Mouse (Mus musculus) Patski (cell line): ENCODE results near the gene Plekho1. TPM values are rescaled to one million over a fixed set of nuclear protein-coding genes. Genes with fewer than 3 reads are reported as not detected.

Experiments
- ATAC-seq: fragments of 100-300 bp; one replicate; pipeline ENCODE4 v1.8.0; 2021
- CTCF ChIA-PET: fragments of 350-600 bp; sonication (Branson Sonifier 250); formaldehyde crosslinking; loops from one replicate; lab custom pipeline; 2022; ENCODE audit warnings: inconsistent platforms; lab: Charles Lee
- POLR2A ChIA-PET: fragments of 350-600 bp; sonication (Branson Sonifier 250); formaldehyde crosslinking; loops from one replicate; lab custom pipeline; 2022; ENCODE audit warnings: antibody characterized with exemption, inconsistent platforms; lab: Charles Lee
- DNase-seq: peaks from one replicate; pipeline ENCODE4 v3.0.0-alpha.2; 2011; ENCODE audit warnings: low read depth, low spot score
- H3K27me3 ChIP-seq: fragments of 371-371 bp; one replicate; pipeline ENCODE4 v1.5.1; 2021
- CTCF ChIP-seq: fragments of 100-300 bp; IDR thresholded peaks from one replicate; pipeline ENCODE4 v1.5.1; 2021
- in situ Hi-C: fragments of 300-500 bp; cut with MboI; formaldehyde crosslinking; loops from 3 replicates; pipeline ENCODE4 v1.11.1; 2018; ENCODE audit warnings: low pct_unique_long_range_greater_than_20kb, mixed read lengths
- polyA plus RNA-seq: library from polyadenylated mRNA; unstranded; gene quantifications from one replicate; pipeline ENCODE4 v1.2.3, GENCODE M21; 2021

Gene Plekho1
- polyA plus RNA-seq, 1 experiment from 2014 or later, result 118 TPM

- ChIA-PET CTCF (interaction anchor here (1.1 kb wide), 2 partner anchors 29 to 56 kb away, joined by 3 read pairs; no protein-coding TSS in a partner anchor), POLR2A (interaction anchor here (0.7 to 1.7 kb wide), 4 partner anchors 10 to 96 kb away, joined by 3 to 5 read pairs (median 4); no protein-coding TSS in a partner anchor)
- in situ Hi-C loops, result no loop called here
- DNase-seq (no peak), ATAC-seq (peak; percentile 1)
- no peak for TF ChIP-seq CTCF
- H3K27me3 ChIP-seq, result no peaks in the 10 kb centered on the region
Observed at GRCm38 (mm10) chr3:95994975-95995801, 613 bp downstream of the Plekho1 start.

GRCm38 (mm10) chr3:95994381-95994846, 1.4 kb downstream of the Plekho1 start:
- DNase-seq, result no peak
- CTCF ChIA-PET, result interaction anchor here (1.1 kb wide), 2 partner anchors 28 to 57 kb away, joined by 3 read pairs; no protein-coding TSS in a partner anchor
- in situ Hi-C loops, result no loop called here
- no peak for TF ChIP-seq CTCF
- POLR2A ChIA-PET, result interaction anchor here (1.1 to 1.7 kb wide), 3 partner anchors 9 to 29 kb away, joined by 4 to 5 read pairs (median 5); no protein-coding TSS in a partner anchor
- no peak for ATAC-seq
- no peaks in the 10 kb centered on the region for H3K27me3 ChIP-seq

DNA sequence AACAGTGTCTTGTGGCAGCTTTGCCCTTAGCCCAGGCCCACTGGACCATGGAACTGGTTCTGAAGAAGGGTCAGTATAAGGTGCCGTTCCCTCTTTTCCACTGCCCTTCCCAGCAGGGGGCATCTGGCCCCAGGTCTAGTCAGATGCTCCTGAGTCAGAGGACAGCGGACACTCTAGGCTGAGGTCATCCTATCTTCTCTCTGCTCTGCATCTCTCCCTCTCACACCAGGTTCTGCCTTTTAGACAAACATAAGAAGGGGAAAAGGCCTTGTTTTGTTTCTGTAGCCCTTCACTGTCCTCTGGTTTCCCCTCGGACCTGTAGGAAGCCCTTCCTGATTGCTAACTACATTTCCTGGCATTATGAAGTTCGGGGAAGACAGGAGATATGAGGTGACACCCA, 1.9 kb downstream of the Plekho1 start:
- in situ Hi-C loops, result no loop called here
- no peak for ATAC-seq
- peak; percentile 84 for DNase-seq

DNA sequence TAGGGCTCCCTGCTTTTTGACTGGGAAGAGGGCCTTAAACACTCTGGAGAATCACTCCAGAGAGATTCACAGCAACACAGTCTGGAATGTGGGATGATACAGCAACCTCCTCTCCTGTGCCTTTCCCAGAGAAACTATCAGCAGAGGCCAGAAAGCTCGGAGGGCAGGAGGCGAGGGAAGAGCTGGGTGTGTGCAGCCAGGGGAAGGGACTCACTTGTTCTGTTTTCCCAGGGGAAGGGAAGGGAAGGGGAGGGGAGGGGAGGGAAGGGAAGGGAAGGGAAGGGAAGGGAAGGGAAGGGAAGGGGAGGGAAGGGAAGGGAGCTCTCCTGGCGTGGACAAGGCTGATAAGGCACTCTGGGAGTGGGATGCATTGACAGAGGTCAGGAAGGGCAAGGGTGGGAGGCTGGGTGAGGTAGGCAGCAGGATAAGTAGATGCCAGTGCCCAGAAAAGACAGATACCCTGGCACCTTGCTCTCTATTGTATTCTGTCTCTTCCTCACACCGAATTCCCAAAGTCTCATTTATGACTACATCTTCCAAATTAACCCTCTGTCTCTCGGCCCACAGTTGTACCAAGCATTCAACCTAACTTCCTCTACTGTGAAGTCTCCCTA, 2.7 kb downstream of the Plekho1 start:
- DNase-seq (no peak), ATAC-seq (no peak)
- H3K27me3 ChIP-seq, result no peaks in the 10 kb centered on the region
- ChIA-PET CTCF (interaction anchor here (2.0 kb wide), 1 partner anchor 19 kb away, joined by 5 read pairs; no protein-coding TSS in a partner anchor), POLR2A (interaction anchor here (1.7 kb wide), 2 partner anchors 8 to 27 kb away, joined by 5 read pairs; no protein-coding TSS in a partner anchor)
- in situ Hi-C loops, result no loop called here
- TF ChIP-seq CTCF, result no peak

More for the DNA sequence above, 1.9 kb downstream of the Plekho1 start:
- no peak for TF ChIP-seq CTCF
- CTCF ChIA-PET, result interaction anchor here (1.1 to 2.0 kb wide), 2 partner anchors 20 to 57 kb away, joined by 3 to 5 read pairs; no protein-coding TSS in a partner anchor
- POLR2A ChIA-PET, result interaction anchor here (1.1 to 1.7 kb wide), 3 partner anchors 8 to 28 kb away, joined by 4 to 5 read pairs (median 5); no protein-coding TSS in a partner anchor
- H3K27me3 ChIP-seq, result no peaks in the 10 kb centered on the region

GRCm38 (mm10) chr3:95990413-95990941, 5.3 kb downstream of the Plekho1 start:
- TF ChIP-seq CTCF, result no peak
- ChIA-PET POLR2A (interaction anchor here (1.3 kb wide), 1 partner anchor 68 kb away, joined by 3 read pairs; the partner anchor contains the start of gene Vps45), CTCF (no interaction called here)
- H3K27me3 ChIP-seq, result no peaks in the 10 kb centered on the region
- in situ Hi-C loops, result no loop called here
- no peak for DNase-seq
- peak; percentile 19 for ATAC-seq

DNA sequence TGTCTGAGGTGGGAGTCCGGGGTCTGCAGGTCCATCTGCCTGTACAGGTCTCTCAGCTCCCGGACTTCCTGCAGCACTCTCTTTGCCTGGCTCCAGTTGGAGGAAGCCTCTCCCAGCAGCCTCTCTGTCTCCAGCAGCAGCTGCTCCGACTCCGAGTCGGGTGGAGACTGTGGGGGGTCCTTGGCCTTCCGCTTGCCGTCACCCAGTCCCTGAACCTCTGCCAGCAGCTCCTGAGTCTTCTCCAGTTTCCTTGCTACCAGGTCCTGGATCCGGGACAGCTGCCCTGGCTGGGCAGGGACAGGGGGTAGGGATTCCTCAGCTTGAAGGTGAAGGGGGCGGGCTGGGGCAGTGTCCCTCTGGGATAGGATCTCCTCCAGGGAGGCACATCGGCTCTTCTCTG, 6.8 kb downstream of the Plekho1 start:
- no peaks in the 10 kb centered on the region for H3K27me3 ChIP-seq
- DNase-seq (no peak), ATAC-seq (no peak)
- TF ChIP-seq CTCF, result no peak
- ChIA-PET POLR2A (interaction anchor here (1.3 to 1.4 kb wide), 2 partner anchors 8 to 68 kb away, joined by 3 read pairs; no protein-coding TSS in a partner anchor), CTCF (interaction anchor here (0.8 to 2.3 kb wide), 5 partner anchors 9 to 28 kb away, joined by 3 to 8 read pairs (median 4); no protein-coding TSS in a partner anchor)
- in situ Hi-C loops, result no loop called here

DNA sequence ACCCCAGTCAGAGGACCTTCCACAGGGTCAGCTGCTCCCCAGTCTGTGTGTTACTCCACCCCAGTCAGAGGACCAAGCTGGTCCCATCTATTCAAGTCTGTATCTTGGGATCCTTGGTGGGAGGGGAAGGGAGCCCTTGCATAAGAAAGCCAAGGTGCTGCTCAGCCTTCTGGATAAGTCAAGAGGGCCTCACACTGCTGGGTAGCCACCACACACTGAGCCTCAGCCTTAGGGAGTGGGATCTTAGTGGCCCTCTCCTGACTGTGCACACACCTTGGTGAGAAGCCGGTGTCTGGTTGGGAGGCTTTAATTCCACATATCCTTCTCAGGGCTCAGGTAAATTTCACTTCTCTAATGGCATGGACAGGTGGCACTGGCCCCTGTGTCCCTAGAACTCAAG, 7.7 kb downstream of the Plekho1 start:
- ChIA-PET CTCF (interaction anchor here (0.6 to 2.3 kb wide), 4 partner anchors 10 to 235 kb away, joined by 3 to 8 read pairs (median 6); no protein-coding TSS in a partner anchor), POLR2A (interaction anchor here (0.7 to 1.4 kb wide), 2 partner anchors 13 to 69 kb away, joined by 3 read pairs; no protein-coding TSS in a partner anchor)
- no peak for DNase-seq
- TF ChIP-seq CTCF, result no peak
- ATAC-seq, result no peak
- H3K27me3 ChIP-seq, result no peaks in the 10 kb centered on the region
- in situ Hi-C loops, result no loop called here

GRCm38 (mm10) chr3:95987386-95988110, 8.3 kb downstream of the Plekho1 start:
- no peak for DNase-seq
- ChIA-PET CTCF (interaction anchor here (1.7 to 2.3 kb wide), 2 partner anchors 9 to 30 kb away, joined by 3 to 8 read pairs; no protein-coding TSS in a partner anchor), POLR2A (interaction anchor here (0.7 kb wide), 1 partner anchor 14 kb away, joined by 3 read pairs; no protein-coding TSS in a partner anchor)
- in situ Hi-C loops, result no loop called here
- H3K27me3 ChIP-seq, result no peaks in the 10 kb centered on the region
- no peak for TF ChIP-seq CTCF
- ATAC-seq, result no peak

DNA sequence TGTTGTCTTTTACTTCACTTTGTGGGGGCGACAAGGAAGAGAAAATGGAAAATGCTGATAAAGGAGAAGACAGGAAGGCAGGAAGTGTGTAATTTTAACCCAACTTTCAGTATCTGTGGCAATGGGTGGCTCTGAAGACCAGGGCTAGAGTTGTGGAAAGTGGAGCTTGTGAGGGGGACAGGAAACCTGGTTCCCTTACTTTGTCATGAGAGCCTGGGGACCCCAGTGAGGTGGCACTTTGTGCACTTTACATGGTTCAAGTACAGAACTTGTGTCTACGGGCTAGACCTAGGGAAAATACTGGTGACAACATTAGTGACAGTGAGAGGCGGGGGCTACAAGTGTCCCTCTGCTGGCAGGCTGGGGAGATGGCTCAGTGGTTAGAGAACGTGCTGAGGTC, 8.8 kb downstream of the Plekho1 start:
- DNase-seq (no peak), ATAC-seq (no peak)
- H3K27me3 ChIP-seq, result no peaks in the 10 kb centered on the region
- POLR2A ChIA-PET, result no interaction called here
- CTCF ChIA-PET, result no interaction called here
- no peak for TF ChIP-seq CTCF
- in situ Hi-C loops, result no loop called here
